Mouse (Mus musculus): ENCODE results near the gene Nampt. TPM values are rescaled to one million over a fixed set of nuclear protein-coding genes. Genes with fewer than 3 reads are reported as not detected.

The Nampt gene
- polyA plus RNA-seq (2017; shearing (Covaris generic)), result 10 to 100 TPM; 21.8 to 28.4 TPM

GRCm38 (mm10) chr12:32819416-32819815 is at the start of gene Nampt:
Gene Nampt (plus strand): TSS chr12:32819545.

Other genes starting within 250 kb of the Nampt start
- gene Sypl, start 134.3 kb downstream of the Nampt start, polyA plus RNA-seq (2017; shearing (Covaris generic)), result 10 to 100 TPM; 37.0 to 70.1 TPM

Measured in inflammation-experienced regulatory T-cells (primary cell).